Mouse (Mus musculus): ENCODE data around the gene Phf11b. TPM values are rescaled to one million over a fixed set of nuclear protein-coding genes. Genes with fewer than 3 reads are reported as not detected.
A peak's percentile ranks its signal among the peaks of the same experiment; 100 is the strongest.
"Not testable (repeated sequence)": the region's sequence is repeated elsewhere in the genome, so short reads cannot be mapped to it uniquely, and the experiment has no call there.

Gene Phf11b
- polyA plus RNA-seq (2015; fragmentation: Nextera tagmentation; extraction: Ambion mirVana) = 0.82 and 0.92 TPM in 2 replicates

- not testable (repeated sequence) for H3K4me3 ChIP-seq (replicated peaks)
Observed at GRCm38 (mm10) chr14:59341189-59341588, at the start of gene Phf11b. Phf11b (minus strand) TSS chr14:59341351.

GRCm38 (mm10) chr14:59390181-59390580 is 49.0 kb upstream of the Phf11b start:
- not testable (repeated sequence) for H3K27ac ChIP-seq; H3K9ac ChIP-seq; H3K27me3 ChIP-seq (replicated peaks); ATAC-seq; H3K9me3 ChIP-seq; H3K4me1 ChIP-seq (replicated peaks); H3K36me3 ChIP-seq; H3K4me2 ChIP-seq (replicated peaks); H3K4me3 ChIP-seq (replicated peaks)
- 48% methylated on average over 4 of the region's 4 CpGs for WGBS

More at GRCm38 (mm10) chr14:59341189-59341588, at the start of gene Phf11b:
- not testable (repeated sequence) for H3K27me3 ChIP-seq (replicated peaks); H3K4me2 ChIP-seq (replicated peaks); H3K9me3 ChIP-seq; H3K9ac ChIP-seq; H3K27ac ChIP-seq; H3K4me1 ChIP-seq (replicated peaks); ATAC-seq; H3K36me3 ChIP-seq
- WGBS = 59% methylated on average over 1 of the region's 1 CpGs

GRCm38 (mm10) chr14:59389532-59389931 is 48.4 kb upstream of the Phf11b start:
- no peak overlapping the region for H3K27ac ChIP-seq
- no peak overlapping the region for H3K9ac ChIP-seq
- H3K27me3 ChIP-seq (replicated peaks) = no peaks in the 10 kb centered on the region
- no peaks in the 10 kb centered on the region for H3K36me3 ChIP-seq
- WGBS = 59% methylated on average over 1 of the region's 1 CpGs
- peak; percentile 71 for ATAC-seq
- no peaks in the 10 kb centered on the region for H3K9me3 ChIP-seq
- no peak overlapping the region for H3K4me3 ChIP-seq (replicated peaks)
- H3K4me1 ChIP-seq (replicated peaks) = no peaks in the 10 kb centered on the region
- no peak overlapping the region for H3K4me2 ChIP-seq (replicated peaks)

- no peaks in the 10 kb centered on the region for H3K4me1 ChIP-seq (replicated peaks)
- no peaks in the 10 kb centered on the region for H3K9me3 ChIP-seq
- no peak for ATAC-seq
- no peak overlapping the region for H3K9ac ChIP-seq
- no peaks in the 10 kb centered on the region for H3K36me3 ChIP-seq
- H3K4me2 ChIP-seq (replicated peaks) = no peak overlapping the region
- H3K4me3 ChIP-seq (replicated peaks) = no peak overlapping the region
- H3K27me3 ChIP-seq (replicated peaks) = no peaks in the 10 kb centered on the region
- H3K27ac ChIP-seq = no peak overlapping the region
- whole genome bisulfite sequencing = 93% methylated on average over 25 of the region's 25 CpGs
Observed at GRCm38 (mm10) chr14:59370348-59371068, 29.4 kb upstream of the Phf11b start.

GRCm38 (mm10) chr14:59366386-59367105 is 25.4 kb upstream of the Phf11b start:
- no peaks in the 10 kb centered on the region for H3K36me3 ChIP-seq
- H3K9me3 ChIP-seq = no peaks in the 10 kb centered on the region
- no peak; the same call in 1 of the 2 replicates for ATAC-seq
- no peak overlapping the region for H3K4me2 ChIP-seq (replicated peaks)
- no peaks in the 10 kb centered on the region for H3K27me3 ChIP-seq (replicated peaks)
- no peak overlapping the region for H3K9ac ChIP-seq
- H3K27ac ChIP-seq = no peak overlapping the region
- H3K4me3 ChIP-seq (replicated peaks) = no peak overlapping the region
- 68% methylated on average over 8 of the region's 8 CpGs for WGBS
- H3K4me1 ChIP-seq (replicated peaks) = no peaks in the 10 kb centered on the region

- WGBS = 49% methylated on average over 6 of the region's 6 CpGs
- Histone ChIP-seq H3K36me3 (no peaks in the 10 kb centered on the region), H3K4me2 (replicated peaks) (peak within 1 kb of the TSS; percentile 39), H3K9ac (no peak within 1 kb of the TSS), H3K27me3 (replicated peaks) (no peaks in the 10 kb centered on the region), H3K27ac (peak within 1 kb of the TSS; percentile 58; the same call in 1 of the 2 replicates), H3K9me3 (no peaks in the 10 kb centered on the region), H3K4me3 (replicated peaks) (no peak within 1 kb of the TSS), H3K4me1 (replicated peaks) (no peaks in the 10 kb centered on the region)
- peak; percentile 51 for ATAC-seq
Observed at GRCm38 (mm10) chr14:59365244-59365644, 24.1 kb upstream of the Phf11b start, which contains the start of gene Phf11d. Phf11d (minus strand) TSS chr14:59365470.

GRCm38 (mm10) chr14:59339541-59339940 is 1.6 kb downstream of the Phf11b start:
- Histone ChIP-seq H3K27me3 (replicated peaks) (no peaks in the 10 kb centered on the region), H3K4me3 (replicated peaks) (no peak overlapping the region), H3K4me2 (replicated peaks) (no peak overlapping the region), H3K36me3 (no peaks in the 10 kb centered on the region), H3K9me3 (no peaks in the 10 kb centered on the region), H3K4me1 (replicated peaks) (no peaks in the 10 kb centered on the region), H3K27ac (no peak overlapping the region), H3K9ac (no peak overlapping the region)
- WGBS = 76% methylated on average over 1 of the region's 1 CpGs
- no peak for ATAC-seq

GRCm38 (mm10) chr14:59336056-59336455 is 5.1 kb downstream of the Phf11b start:
- not testable (repeated sequence) for H3K4me1 ChIP-seq (replicated peaks); H3K36me3 ChIP-seq; ATAC-seq; H3K9ac ChIP-seq; H3K27me3 ChIP-seq (replicated peaks); H3K27ac ChIP-seq; H3K9me3 ChIP-seq; H3K4me2 ChIP-seq (replicated peaks); H3K4me3 ChIP-seq (replicated peaks)
- WGBS = 84% methylated on average over 3 of the region's 3 CpGs

- not testable (repeated sequence) for H3K9me3 ChIP-seq; H3K4me2 ChIP-seq (replicated peaks); H3K27ac ChIP-seq; H3K4me3 ChIP-seq (replicated peaks); H3K36me3 ChIP-seq; H3K27me3 ChIP-seq (replicated peaks); H3K4me1 ChIP-seq (replicated peaks); ATAC-seq; H3K9ac ChIP-seq
- 31% methylated on average over 3 of the region's 3 CpGs for WGBS
Observed at GRCm38 (mm10) chr14:59330499-59330898, 10.7 kb downstream of the Phf11b start.

GRCm38 (mm10) chr14:59319970-59320369 is 21.2 kb downstream of the Phf11b start:
- H3K27ac ChIP-seq; H3K4me1 ChIP-seq (replicated peaks); H3K27me3 ChIP-seq (replicated peaks); H3K4me2 ChIP-seq (replicated peaks); H3K36me3 ChIP-seq; H3K9ac ChIP-seq; H3K9me3 ChIP-seq; ATAC-seq; H3K4me3 ChIP-seq (replicated peaks): not testable (repeated sequence)
- WGBS = 87% methylated on average over 6 of the region's 6 CpGs

GRCm38 (mm10) chr14:59319036-59319435 is 22.1 kb downstream of the Phf11b start:
- H3K4me3 ChIP-seq (replicated peaks); H3K27ac ChIP-seq; H3K9ac ChIP-seq; H3K9me3 ChIP-seq; H3K4me1 ChIP-seq (replicated peaks); H3K27me3 ChIP-seq (replicated peaks); H3K36me3 ChIP-seq; ATAC-seq; H3K4me2 ChIP-seq (replicated peaks): not testable (repeated sequence)
- 87% methylated on average over 3 of the region's 3 CpGs for WGBS

- 58% methylated on average over 1 of the region's 1 CpGs for WGBS
- not testable (repeated sequence) for H3K4me1 ChIP-seq (replicated peaks); H3K9ac ChIP-seq; H3K4me2 ChIP-seq (replicated peaks); H3K36me3 ChIP-seq; H3K27me3 ChIP-seq (replicated peaks); H3K27ac ChIP-seq; ATAC-seq; H3K9me3 ChIP-seq; H3K4me3 ChIP-seq (replicated peaks)
Observed at GRCm38 (mm10) chr14:59297391-59297790, 43.8 kb downstream of the Phf11b start, which contains the start of gene Phf11a. Phf11a (minus strand) TSS chr14:59297522.

GRCm38 (mm10) chr14:59291769-59292168 is 49.4 kb downstream of the Phf11b start:
- not testable (repeated sequence) for H3K4me2 ChIP-seq (replicated peaks); H3K27ac ChIP-seq; H3K4me3 ChIP-seq (replicated peaks); H3K36me3 ChIP-seq; H3K4me1 ChIP-seq (replicated peaks); ATAC-seq; H3K27me3 ChIP-seq (replicated peaks); H3K9me3 ChIP-seq; H3K9ac ChIP-seq

Measured in intestine, embryonic 15.5 days (tissue).